Mouse (Mus musculus) left cerebral cortex, adult 2 months (tissue): ENCODE measurements at regions not wholly inside any gene's neighbourhood (a gene's known extent, or its start where the extent isn't known, plus 50 kb on each side); places are given as distances from the start of the nearest gene placed in this dataset.
A peak's percentile ranks its signal among the peaks of the same experiment; 100 is the strongest.

ENCODE experiments used
- DNase-seq, 2 experiments: peaks; one replicate each; pipeline ENCODE4 v3.0.0; 2021 to 2022; ENCODE audit warnings: low spot score in 2 of 2, mixed read lengths in 1 of 2; ENCODE audit errors: extremely low spot score in 1 of 2
- H3K27ac ChIP-seq: fragments of 200-600 bp; 2 replicates; pipeline ENCODE4 v1.8.1; 2022
- H3K4me3 ChIP-seq: fragments of 200-600 bp; 2 replicates; pipeline ENCODE4 v1.8.1; 2022
- CTCF ChIP-seq: fragments of 200-600 bp; IDR thresholded peaks from 2 replicates; pipeline ENCODE4 v1.8.1; 2022; ENCODE audit warnings: antibody characterized with exemption, mild to moderate bottlenecking, moderate library complexity
- intact Hi-C: fragments of 180-260 bp; cut with DNase I; formaldehyde crosslinking; loops from one replicate; pipeline ENCODE4 v1.15.1; 2025

- H3K4me3 ChIP-seq, result no peak overlapping the region
- DNase-seq, result peak in 1 of 2 experiments; percentile 34
- H3K27ac ChIP-seq, result no peak overlapping the region
- intact Hi-C loops, result loop anchor here (1.0 to 10.0 kb wide), 3 partner anchors 62 to 484 kb away; partner anchors contain the start of gene Pak7
- TF ChIP-seq CTCF, result peak; percentile 71
These were observed 52.4 kb upstream of the Ankef1 start for GRCm38 (mm10) chr2:136449265-136449664.
